Mouse (Mus musculus) adrenal gland, postnatal 25 days (tissue): Measurements from ENCODE around the gene Shroom1. TPM values are rescaled to one million over a fixed set of nuclear protein-coding genes. Genes with fewer than 3 reads are reported as not detected.

Source experiments
- DNase-seq: peaks from one replicate; pipeline ENCODE4 v3.0.0; 2021; ENCODE audit warnings: mixed read lengths
- microRNA-seq, 2 experiments: library from miRNA; unstranded; fragments of <30 nt; microRNA quantifications; one replicate each; pipeline ENCODE4 v1.2.0; 2021
- total RNA-seq: library from RNA; stranded (reverse); gene quantifications from 2 replicates; pipeline ENCODE4 v1.2.3, GENCODE M21; 2021

Gene Shroom1
- total RNA-seq, 1 experiment from 2014 or later: 4.6 TPM

GRCm38 (mm10) chr11:53516775-53517627 is 60.0 kb downstream of the Shroom1 start:
- no peak for DNase-seq

Small RNA genes within 50 kb of the gene (microRNA-seq; reads per million reads assigned to microRNA genes)
- gene Mir6920: 0 reads per million in 2 experiments

Other genes starting within 250 kb of the Shroom1 start
- 179 and 185 TPM in 2 replicates for gene Hspa4, start 156.7 kb upstream of the Shroom1 start, total RNA-seq
- gene Zcchc10, start 132.5 kb upstream of the Shroom1 start, total RNA-seq: 12.7 and 14.2 TPM in 2 replicates
- gene Aff4, start 106.4 kb upstream of the Shroom1 start, total RNA-seq: 156 and 173 TPM in 2 replicates
- gene Leap2, start 34.0 kb upstream of the Shroom1 start, total RNA-seq: not detected in 2 replicates
- 989 and 1,060 TPM in 2 replicates for gene Uqcrq, start 26.4 kb upstream of the Shroom1 start, total RNA-seq
- 1.4 and 2.2 TPM in 2 replicates for gene Gdf9, start 26.2 kb upstream of the Shroom1 start, total RNA-seq
- gene Gm10447, start 95 bp upstream of the Shroom1 start, total RNA-seq: 0.30 TPM in 1 of 2 replicates, not detected in the other
- not detected in 2 replicates for gene Gm9837, start 13.3 kb downstream of the Shroom1 start, total RNA-seq
- gene Gm9945, start 23.0 kb downstream of the Shroom1 start, total RNA-seq: not detected in 2 replicates
- 0.30 and 0.33 TPM in 2 replicates for gene Sowaha, start 23.1 kb downstream of the Shroom1 start, total RNA-seq
- 44.5 and 44.6 TPM in 2 replicates for gene Sept8, start 62.1 kb downstream of the Shroom1 start, total RNA-seq
- gene Kif3a, start 110.2 kb downstream of the Shroom1 start, total RNA-seq: 27.0 and 31.9 TPM in 2 replicates
- not detected in 2 replicates for gene Il4, start 161.5 kb downstream of the Shroom1 start, total RNA-seq
- gene Il13, start 177.5 kb downstream of the Shroom1 start, total RNA-seq: not detected in 2 replicates